Mouse (Mus musculus) thymus, adult 18-20 months (tissue): ENCODE measurements around the gene Lrig1.

Source experiments
- DNase-seq, 2 experiments: peaks; one replicate each; pipeline ENCODE4 v3.0.0; 2022; ENCODE audit warnings: mixed read lengths in 2 of 2

Lrig1 gene

DNA sequence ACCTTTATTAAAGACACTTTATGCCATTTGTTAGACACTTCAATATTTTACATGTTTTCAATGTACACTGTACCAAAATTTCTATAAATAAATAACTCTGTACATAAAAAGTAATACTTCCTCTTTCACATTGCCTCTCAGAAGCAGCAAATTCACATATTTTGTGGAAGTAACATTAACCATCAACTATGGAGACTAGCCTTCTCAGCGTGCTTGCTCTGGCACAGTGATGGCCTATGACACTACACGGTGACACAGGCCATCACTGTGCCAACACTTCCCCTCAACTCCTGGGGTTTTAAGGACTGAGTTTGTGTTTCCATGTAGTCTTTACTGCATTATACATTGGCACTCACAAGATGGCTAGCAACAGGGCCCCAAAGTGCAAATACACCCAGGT, 95.4 kb downstream of the Lrig1 start:
- no peak for DNase-seq

- DNase-seq: no peak
Observed at GRCm38 (mm10) chr6:94604072-94604471, 95.9 kb downstream of the Lrig1 start.

DNA sequence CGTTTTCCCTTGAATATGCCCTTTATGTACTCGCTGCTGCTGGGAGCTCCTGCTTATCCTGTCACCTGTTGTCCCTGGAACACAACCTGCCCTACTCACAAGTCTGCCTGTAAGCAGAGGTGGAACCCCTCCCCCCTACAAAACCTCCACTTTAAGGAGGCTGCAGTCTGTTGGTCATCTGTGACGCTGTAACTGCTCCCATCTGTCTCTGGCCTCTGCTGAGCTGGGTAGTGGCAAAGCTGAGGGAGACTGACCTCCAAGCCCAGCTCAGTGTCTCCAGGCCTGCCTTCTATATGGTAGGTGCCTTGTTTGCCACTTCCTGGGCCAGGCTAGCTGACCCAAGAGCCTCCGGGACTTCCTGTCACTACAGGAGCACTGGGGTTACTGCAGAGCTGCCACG, 98.1 kb downstream of the Lrig1 start:
- no peak for DNase-seq

DNA sequence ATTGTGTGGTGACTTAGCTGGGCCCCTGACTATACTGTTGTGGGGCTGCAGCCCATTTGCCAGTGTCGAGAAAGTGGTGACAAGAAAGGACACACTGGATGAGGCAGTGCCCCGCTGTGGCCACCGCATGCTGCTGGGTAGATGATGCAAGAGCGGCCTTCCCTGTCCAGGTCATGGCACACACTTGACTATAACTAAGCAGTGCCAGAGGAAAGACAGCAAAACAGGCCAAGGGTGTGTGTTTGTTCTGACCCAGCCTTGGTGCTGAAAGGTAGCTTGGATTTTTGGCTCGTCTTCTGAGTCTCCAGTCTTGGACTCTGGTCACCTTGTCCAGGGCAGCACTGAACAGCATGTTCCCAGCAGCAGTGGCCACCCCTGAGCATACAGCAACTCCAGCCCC, 98.9 kb downstream of the Lrig1 start:
- DNase-seq: no peak

DNA sequence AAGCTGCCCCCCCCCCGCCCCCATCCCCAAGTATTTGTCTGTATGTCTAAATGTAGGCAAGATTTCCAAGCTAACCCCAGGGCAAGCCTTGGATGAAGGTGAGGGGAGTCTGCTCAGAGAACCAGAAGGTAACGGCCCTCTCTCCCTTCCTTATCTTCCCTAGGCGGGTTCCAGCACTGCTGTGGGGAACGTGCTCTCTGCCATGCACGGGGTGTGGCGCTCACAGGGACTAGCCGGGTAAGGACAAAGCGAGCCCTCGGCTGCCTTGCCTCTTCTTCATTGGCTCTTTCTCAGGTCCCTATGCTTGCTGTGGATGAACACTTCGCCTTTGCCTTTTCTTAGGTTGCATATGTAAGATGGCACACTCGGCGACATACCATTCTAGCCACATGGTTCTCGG, 100.9 kb downstream of the Lrig1 start:
- no peak for DNase-seq

GRCm38 (mm10) chr6:94598421-94598820, 101.5 kb downstream of the Lrig1 start:
- DNase-seq: no peak

DNA sequence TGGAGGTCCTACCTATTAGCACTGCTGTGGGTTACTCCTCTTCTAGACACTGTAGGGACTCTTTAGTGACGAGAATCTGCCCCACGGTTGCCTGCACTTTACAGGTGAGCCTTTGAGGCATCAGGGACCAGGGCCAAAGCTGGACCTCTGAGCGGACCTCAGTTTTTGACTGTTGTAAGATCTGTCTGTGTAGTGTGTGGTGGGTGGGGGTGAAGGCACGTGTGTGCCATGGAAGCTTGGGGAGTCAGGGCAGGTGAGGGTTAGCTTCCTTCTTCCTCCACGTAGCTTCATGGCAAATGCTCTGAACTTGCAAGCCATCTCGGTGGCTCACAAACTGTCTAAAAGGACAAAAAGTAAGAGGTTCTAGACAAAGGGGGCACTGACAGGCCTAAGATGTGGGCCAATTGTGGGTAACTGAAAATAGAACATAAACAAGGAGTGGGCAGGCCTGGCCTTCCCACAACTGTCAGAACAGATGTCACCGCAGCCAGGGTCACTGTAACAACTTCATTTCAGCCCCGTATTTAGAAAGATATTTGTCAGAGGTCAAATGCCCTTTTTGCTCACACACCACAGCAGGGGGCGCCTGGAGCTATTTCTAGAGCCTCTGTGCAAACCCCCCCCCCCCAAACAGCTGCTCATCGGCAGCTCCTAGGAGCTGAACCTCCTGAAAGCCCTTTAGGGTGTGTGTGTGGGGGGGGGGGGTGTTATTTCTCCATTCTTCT, 103.0 kb downstream of the Lrig1 start:
- no peak for DNase-seq

DNA sequence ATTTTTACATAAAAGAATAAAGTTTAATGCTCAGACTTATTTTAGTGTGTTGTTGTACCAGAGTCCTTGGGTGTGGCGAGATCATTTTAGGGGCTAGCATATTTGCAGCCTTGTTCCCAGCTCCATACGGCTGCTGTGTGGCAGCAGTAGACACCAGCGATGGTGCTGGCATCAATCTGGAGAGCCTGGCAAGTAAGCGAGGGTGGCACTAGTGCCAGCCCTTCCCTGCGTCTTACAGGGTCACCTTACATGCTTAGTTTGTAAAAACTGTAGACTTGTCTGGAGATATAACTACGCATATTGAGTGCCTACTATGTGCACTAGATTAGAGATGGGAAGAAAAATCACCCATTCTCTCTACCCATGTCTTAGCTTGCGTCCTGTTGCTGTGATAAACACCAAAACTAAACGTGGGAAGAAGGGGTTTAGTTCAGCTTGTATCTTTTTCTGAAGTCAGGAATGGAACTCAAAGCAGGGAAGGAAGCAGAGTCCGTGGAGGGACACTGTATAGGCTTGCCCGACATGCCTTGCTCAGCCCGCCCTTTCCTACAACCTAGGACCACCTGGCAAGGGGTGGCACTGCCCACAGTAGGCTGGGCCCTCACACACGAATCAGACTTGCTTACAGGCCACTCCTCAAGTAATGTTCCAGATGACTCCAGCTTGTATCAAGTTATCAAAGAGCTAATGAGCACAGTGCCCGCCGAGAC, 103.8 kb downstream of the Lrig1 start:
- no peak for DNase-seq

DNA sequence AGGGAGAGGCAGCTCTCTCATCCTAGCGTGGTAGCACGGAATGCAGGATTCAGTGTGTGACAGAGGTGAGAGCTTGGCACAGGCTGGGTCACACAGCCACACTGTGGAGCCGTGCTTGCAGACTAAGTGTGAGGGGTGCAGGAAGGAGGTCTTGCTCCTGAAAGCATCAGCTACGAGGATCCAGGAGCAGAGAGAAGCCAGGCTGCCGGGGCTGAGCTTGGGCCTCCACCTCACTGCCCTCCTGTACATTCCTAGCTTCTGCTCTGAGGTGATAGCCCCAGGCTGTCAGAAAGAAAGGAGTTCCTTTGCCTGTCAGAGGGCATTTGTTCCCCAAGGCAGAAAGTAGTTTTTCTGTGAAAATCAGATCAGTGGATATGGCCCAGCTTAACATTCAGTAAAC, 104.8 kb downstream of the Lrig1 start:
- DNase-seq: no peak

GRCm38 (mm10) chr6:94594711-94595110, 105.2 kb downstream of the Lrig1 start:
- no peak for DNase-seq

DNA sequence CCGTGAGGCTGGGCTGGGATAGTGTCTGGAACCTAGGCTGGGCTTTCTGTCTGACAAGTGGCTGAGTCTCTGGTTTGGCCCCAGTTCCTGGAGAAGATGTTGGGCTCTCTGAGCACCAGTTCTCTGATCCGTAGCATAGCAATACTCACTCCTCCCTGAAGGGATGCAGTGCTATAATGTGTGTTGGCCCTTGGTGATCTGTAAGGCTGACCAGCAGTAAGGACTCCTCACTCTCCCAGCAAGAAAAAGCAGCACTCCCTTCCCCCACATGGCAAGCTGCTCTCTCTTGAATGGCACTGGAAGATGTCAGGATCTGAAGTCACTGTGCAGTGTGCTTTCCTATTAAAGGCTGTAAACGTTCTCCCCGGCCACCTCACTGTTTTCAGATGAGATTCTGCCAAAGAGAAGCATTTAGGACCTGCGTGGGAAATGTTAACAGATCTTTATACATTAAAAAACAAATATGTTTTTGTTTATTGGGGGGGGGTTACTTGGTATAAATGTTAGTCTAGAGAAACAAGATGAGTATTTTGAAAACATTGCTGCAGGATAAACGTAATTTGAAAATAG, 105.8 kb downstream of the Lrig1 start:
- DNase-seq: no peak

DNA sequence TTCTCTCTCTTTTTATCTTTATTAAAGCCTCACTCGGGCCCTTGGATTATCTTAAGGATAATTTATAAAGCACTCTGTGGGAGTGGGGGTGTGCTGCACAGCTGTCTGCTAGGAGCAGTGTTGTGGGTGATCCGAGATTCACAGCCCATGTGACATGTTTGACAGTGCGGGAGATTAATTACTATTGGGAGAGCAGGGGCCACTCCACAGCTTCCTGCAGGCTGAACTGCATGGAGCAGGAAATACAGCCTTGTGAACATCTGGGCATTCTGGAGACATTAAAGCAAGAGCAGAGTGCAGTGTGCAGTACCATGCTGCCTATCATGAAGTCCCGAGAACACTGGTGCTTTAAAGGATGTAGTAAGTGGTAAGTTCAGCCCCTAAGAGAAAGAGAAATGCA, 107.2 kb downstream of the Lrig1 start:
- DNase-seq: no peak

GRCm38 (mm10) chr6:94592243-94592642, 107.7 kb downstream of the Lrig1 start:
- no peak for DNase-seq

DNA sequence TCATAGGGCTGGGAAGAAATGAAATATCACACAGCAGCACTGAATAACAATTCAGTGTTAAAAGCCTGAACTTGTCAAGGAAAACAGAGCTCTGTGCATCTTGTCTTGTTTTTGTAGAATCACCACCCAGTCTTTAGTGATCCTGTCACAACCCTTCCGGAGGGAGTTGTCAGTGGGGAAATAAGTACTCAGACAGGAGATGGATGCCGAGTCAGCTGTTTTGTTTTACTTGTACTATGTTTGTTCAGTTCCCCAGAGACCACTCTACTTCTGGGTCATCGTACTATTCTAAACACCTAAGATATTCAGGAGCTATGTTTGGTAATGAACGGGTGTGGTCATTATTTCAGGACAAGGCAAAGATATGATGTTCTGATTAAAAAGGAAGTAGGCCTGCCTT, 111.6 kb downstream of the Lrig1 start:
- DNase-seq: no peak

- no peak for DNase-seq
Observed at GRCm38 (mm10) chr6:94584976-94585375, 115.0 kb downstream of the Lrig1 start.

DNA sequence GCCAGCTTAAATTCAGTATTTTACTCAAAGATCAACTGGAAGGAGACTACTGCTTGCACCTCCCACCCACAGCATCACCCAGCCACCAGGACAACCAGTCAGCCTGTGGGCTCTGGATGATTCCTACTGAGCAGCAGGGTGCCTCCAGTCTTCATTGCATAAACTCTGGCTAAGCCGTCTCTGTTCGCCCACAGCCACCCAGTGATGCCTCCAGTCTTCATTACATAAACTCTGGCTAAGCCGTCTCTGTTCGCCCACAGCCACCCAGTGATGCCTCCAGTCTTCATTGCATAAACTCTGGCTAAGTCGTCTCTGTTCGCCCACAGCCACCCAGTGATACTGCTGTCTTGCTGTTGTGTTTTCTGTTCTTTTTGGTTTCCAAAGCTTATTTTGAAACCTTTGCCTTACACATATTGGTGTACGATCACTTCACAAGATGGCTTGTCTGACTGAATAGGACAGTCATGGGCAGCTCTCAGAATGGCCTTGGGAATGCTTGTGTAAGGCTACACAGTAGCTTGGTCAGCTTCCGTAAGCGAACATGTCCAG, 115.7 kb downstream of the Lrig1 start:
- no peak for DNase-seq

GRCm38 (mm10) chr6:94582055-94582454, 117.9 kb downstream of the Lrig1 start:
- DNase-seq: no peak

GRCm38 (mm10) chr6:94577991-94578390, 122.0 kb downstream of the Lrig1 start:
- no peak for DNase-seq

DNA sequence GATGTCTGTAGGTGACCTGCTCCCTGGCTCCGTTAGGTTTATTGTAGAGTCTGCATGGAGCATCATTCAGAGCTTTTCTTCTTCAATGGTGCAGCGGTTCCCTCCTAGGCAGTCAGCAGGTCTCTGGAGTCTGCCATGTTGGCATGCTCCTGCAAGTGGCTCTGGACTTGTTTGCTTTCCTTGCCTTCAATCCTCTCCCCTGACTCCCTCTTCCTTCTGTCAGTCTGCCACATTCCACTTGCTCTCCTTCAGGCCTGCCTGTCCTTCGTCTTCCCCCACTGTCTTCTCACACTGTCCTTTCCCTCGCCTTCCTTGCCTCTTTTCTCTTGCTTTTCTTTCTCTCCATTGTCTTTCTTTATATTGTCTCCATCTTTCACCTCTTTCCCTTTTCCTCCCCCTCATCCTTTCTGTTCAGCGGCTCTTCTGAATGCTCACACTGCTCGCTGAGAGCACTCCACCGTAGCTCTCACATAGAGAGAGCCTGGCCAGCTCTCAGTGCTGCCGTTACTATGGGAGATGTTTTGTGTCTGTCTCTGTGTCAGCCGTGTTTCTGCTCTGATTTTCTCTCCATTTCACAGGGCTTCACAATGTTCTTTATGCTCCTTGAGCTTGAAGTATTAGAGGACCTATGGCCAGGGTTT, 124.3 kb downstream of the Lrig1 start:
- no peak for DNase-seq

- no peak for DNase-seq
Observed at GRCm38 (mm10) chr6:94568040-94568439, 131.9 kb downstream of the Lrig1 start.

- no peak for DNase-seq
Observed at GRCm38 (mm10) chr6:94565766-94566165, 134.2 kb downstream of the Lrig1 start.

- no peak for DNase-seq
Observed at GRCm38 (mm10) chr6:94563203-94563940, 136.6 kb downstream of the Lrig1 start.

DNA sequence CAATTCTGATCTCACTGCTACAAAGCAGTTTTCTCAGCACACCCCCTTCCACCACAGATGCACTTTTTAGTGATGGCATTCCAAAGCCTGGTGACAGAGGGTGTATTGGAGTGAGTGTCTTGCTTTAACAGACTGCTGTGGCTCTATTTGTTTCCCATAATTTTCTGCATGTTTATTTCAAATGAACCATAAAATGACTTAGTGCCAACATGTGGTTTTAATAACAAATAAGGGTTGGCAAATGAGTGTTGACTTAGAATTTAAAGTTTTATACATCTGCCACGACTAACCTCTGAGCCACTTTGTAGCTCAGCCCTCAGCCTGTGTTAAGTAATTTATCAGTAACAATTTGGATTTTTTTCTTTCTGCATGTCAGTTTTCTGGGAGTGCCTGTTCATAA, 138.6 kb downstream of the Lrig1 start:
- DNase-seq: no peak
